Mouse (Mus musculus) ES-Bruce4 (cell line): ENCODE data around the gene Dmwd. TPM values are rescaled to one million over a fixed set of nuclear protein-coding genes. Genes with fewer than 3 reads are reported as not detected.

Experiments used
- H3K27ac ChIP-seq: 2 replicates; pipeline ENCODE4 v1.5.1; 2012; ENCODE audit warnings: low read length, inconsistent platforms; ENCODE audit not compliant: insufficient read depth
- H3K27me3 ChIP-seq: 2 replicates; pipeline ENCODE4 v1.6.1; 2012; ENCODE audit warnings: mild to moderate bottlenecking, low read length, inconsistent platforms; ENCODE audit not compliant: control insufficient read depth, poor library complexity, insufficient read depth, severe bottlenecking
- H3K36me3 ChIP-seq: 2 replicates; pipeline ENCODE4 v1.6.1; 2012; ENCODE audit warnings: inconsistent platforms, mild to moderate bottlenecking, low read length, moderate library complexity; ENCODE audit not compliant: control insufficient read depth, poor library complexity, insufficient read depth, severe bottlenecking
- H3K4me1 ChIP-seq: one replicate; pipeline ENCODE4 v1.8.1; 2011; ENCODE audit warnings: low read length; ENCODE audit not compliant: control insufficient read depth, insufficient read depth
- H3K4me3 ChIP-seq: 2 replicates; pipeline ENCODE4 v1.5.1; 2011; ENCODE audit warnings: low read depth, mild to moderate bottlenecking, low read length
- H3K9ac ChIP-seq: 2 replicates; pipeline ENCODE4 v1.6.1; 2012; ENCODE audit warnings: low read depth, mild to moderate bottlenecking, inconsistent platforms; ENCODE audit not compliant: poor library complexity, severe bottlenecking
- H3K9me3 ChIP-seq: replicated peaks from 2 replicates; pipeline ENCODE4 v1.6.1; 2012; ENCODE audit warnings: mild to moderate bottlenecking, low read length, inconsistent platforms; ENCODE audit not compliant: control insufficient read depth, poor library complexity, insufficient read depth, severe bottlenecking
- CTCF ChIP-seq: IDR thresholded peaks from one replicate; pipeline ENCODE4 v1.8.1; 2011; ENCODE audit warnings: low read depth, low read length
- EP300 ChIP-seq: IDR thresholded peaks from 2 replicates; pipeline ENCODE4 v1.6.1; 2011; ENCODE audit warnings: low read depth, low read length; ENCODE audit not compliant: insufficient read depth
- POLR2A ChIP-seq: IDR thresholded peaks from one replicate; pipeline ENCODE4 v1.8.1; 2011; ENCODE audit warnings: low read length; ENCODE audit not compliant: insufficient read depth
- polyA plus RNA-seq: library from polyadenylated mRNA; stranded (reverse); fragments of >200 nt; gene quantifications from 2 replicates; pipeline ENCODE4 v1.2.4, GENCODE M21; 2011; ENCODE audit warnings: low read depth; ENCODE audit not compliant: missing spikeins, insufficient read depth, insufficient read length

Gene Dmwd
- polyA plus RNA-seq, 1 experiment, result 45.1 TPM

DNA sequence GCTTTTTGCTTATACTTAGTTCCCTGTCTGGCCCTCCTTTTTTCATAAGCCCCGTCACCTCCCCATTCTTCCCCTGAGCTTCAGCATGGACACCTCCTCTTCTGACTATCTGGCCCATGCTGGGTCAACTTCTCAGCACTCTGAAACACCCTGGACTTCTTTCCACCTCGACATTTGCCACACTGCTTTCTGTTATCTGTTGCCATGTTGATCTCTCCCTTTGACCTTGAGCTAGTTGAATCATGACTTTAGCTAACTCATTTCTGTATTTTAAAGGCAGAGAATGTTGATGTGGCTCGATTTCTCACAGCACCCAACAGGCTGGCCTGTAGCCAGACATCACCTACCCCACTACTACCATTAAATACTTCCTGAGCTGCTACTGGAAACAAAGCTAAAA is 31.4 kb downstream of the Dmwd start:
- Histone ChIP-seq H3K9ac (no peak overlapping the region), H3K4me3 (no peak overlapping the region), H3K36me3 (no peaks in the 10 kb centered on the region), H3K4me1 (no peaks in the 10 kb centered on the region), H3K27me3 (no peaks in the 10 kb centered on the region), H3K9me3 (no peaks in the 10 kb centered on the region), H3K27ac (no peak overlapping the region)
- TF ChIP-seq CTCF (no peak), POLR2A (no peak), EP300 (no peak)

DNA sequence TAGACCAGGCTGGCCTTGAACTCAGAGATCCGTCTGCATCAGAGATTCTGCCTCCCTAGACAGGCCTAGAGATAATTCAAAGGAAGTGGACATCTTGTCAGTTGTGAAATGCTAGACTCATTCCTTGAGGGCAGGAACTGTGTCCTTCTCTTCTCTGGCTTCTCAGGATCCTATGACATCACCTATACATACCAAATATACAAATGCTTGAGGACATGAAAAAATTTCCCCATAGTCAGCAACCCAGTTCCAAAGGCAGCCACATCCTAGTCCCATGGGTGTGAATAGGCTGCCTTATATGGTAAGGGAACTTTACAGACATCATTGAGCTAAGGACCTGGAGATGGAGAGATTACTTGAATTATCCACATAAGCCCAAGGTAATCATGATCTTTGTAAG is 33.5 kb downstream of the Dmwd start:
- H3K9ac ChIP-seq, result no peak overlapping the region
- H3K27ac ChIP-seq, result no peak overlapping the region
- H3K9me3 ChIP-seq, result no peaks in the 10 kb centered on the region
- no peaks in the 10 kb centered on the region for H3K36me3 ChIP-seq
- no peaks in the 10 kb centered on the region for H3K4me1 ChIP-seq
- no peak overlapping the region for H3K4me3 ChIP-seq
- no peak for TF ChIP-seq EP300
- TF ChIP-seq CTCF, result no peak
- no peak for TF ChIP-seq POLR2A
- no peaks in the 10 kb centered on the region for H3K27me3 ChIP-seq

DNA sequence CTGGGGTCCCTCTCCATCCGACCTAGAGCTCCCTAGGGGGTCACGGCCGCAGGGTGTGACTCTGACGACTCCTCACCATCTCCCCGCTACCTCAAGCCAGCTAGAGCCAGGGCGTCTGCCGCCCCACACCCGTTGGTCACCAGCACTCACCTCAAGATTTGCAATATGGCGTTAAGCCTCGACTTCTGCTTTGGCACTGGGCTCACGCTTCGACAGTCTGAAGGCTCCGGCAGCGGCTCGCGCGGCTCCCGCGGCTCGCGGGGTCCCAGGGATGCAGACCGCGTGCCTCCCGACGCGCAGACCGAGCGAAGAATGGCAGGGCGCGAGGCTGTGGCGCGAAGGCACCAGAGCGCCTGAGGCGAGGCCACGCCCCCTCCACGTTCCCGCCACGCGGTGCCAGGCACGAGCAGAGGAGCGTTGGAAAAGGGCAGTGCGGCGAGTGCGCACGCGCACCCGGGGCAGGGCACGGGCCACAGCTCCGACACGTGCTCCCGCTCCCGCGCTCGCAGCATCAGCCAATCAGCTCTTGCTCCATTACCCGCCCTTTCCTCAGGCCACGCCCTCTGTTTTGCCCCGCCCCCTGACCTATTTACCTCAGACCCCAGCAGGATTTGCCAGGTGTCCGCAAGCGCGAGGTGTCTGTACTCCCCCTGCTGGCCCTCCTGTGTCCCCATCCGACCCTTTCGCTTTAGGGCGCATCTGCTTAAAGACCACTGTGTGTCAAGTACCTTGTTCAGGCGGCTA is 42.2 kb downstream of the Dmwd start, which contains the start of gene Gm4969:
Gm4969 (minus strand) TSS at position 341 of the 744 bp plus-strand sequence.
- Histone ChIP-seq H3K9me3 (peaks cover 7% of the 10 kb centered on the region), H3K4me3 (no peak within 1 kb of the TSS), H3K27me3 (peaks cover 6% of the 10 kb centered on the region), H3K4me1 (no peaks in the 10 kb centered on the region), H3K9ac (no peak within 1 kb of the TSS), H3K27ac (no peak within 1 kb of the TSS), H3K36me3 (no peaks in the 10 kb centered on the region)
- TF ChIP-seq EP300 (peak; percentile 61; the same call in 1 of the 2 replicates), POLR2A (no peak), CTCF (peak; percentile 75)

DNA sequence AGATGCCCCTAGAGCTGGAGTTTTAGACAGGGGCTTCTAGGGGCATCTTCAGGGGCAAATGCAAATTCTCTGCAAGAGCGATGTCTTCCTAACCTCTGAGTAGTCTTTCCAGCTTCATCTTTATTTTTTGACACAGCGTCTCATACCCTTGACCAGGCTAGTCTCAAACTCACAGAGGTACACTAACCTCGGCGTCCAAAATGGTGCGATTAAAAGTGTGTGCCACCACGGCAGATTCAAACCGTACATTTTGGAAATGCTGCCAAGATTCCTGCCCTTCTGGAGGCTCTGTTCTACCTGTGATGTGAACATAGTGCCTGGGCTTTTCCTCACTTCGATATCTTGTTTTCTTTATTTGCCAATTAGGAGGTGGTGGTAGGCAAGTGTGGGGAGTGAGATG is 43.1 kb downstream of the Dmwd start:
- Histone ChIP-seq H3K27me3 (peaks cover 6% of the 10 kb centered on the region), H3K4me1 (no peaks in the 10 kb centered on the region), H3K4me3 (no peak overlapping the region), H3K36me3 (no peaks in the 10 kb centered on the region), H3K9ac (no peak overlapping the region), H3K9me3 (peaks cover 7% of the 10 kb centered on the region), H3K27ac (no peak overlapping the region)
- no peak for TF ChIP-seq EP300
- TF ChIP-seq CTCF, result no peak
- no peak for TF ChIP-seq POLR2A

DNA sequence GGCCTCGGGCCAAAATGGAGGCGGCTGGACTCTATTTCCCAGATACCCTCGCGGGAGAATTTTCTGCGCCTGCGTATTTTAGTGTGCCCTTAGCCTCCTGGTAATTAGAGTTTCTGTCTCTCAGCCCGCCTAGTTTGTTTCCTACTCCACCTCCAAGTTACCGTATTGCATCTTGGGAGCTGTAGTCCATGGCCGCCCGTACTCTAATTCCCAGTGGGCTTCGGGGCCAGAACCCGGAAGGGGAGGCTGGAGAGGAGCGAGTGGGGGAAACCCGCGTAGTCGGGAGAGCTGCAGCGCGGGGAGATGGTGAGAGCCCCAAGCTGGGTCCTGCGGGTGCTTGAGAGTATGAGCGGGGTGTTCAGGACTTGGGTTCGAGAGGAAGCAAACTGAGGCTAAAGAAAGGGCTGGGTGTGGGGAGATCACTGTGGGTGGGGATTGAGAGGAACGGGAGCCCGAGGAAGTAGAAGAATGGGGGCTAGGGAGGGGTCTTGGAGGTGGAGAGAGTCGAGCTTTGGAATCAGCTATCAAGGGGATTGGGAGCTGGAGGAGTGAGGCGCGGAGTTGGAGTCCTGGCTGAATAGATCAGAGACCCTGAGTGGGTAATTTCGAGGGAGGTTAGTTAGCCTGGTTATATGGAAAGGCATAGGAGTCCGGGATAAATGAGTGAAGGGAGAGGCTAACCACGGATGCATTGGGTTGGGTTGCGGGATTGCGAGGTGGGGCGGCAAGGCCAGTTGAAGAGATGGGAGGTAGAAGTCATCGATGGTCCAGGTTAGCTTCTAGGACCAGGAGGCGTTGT is 43.8 kb downstream of the Dmwd start, which contains the start of gene Fbxo46:
Fbxo46 (plus strand) TSS at position 229 of the 799 bp plus-strand sequence.
- no peak within 1 kb of the TSS for H3K27ac ChIP-seq
- H3K36me3 ChIP-seq, result no peaks in the 10 kb centered on the region
- H3K27me3 ChIP-seq, result peaks cover 6% of the 10 kb centered on the region
- peak within 1 kb of the TSS; percentile 85 for H3K9ac ChIP-seq
- TF ChIP-seq CTCF, result no peak
- TF ChIP-seq EP300, result no peak
- TF ChIP-seq POLR2A, result peak; percentile 66
- H3K4me3 ChIP-seq, result peak within 1 kb of the TSS; percentile 91
- peaks cover 7% of the 10 kb centered on the region for H3K9me3 ChIP-seq
- H3K4me1 ChIP-seq, result no peaks in the 10 kb centered on the region

DNA sequence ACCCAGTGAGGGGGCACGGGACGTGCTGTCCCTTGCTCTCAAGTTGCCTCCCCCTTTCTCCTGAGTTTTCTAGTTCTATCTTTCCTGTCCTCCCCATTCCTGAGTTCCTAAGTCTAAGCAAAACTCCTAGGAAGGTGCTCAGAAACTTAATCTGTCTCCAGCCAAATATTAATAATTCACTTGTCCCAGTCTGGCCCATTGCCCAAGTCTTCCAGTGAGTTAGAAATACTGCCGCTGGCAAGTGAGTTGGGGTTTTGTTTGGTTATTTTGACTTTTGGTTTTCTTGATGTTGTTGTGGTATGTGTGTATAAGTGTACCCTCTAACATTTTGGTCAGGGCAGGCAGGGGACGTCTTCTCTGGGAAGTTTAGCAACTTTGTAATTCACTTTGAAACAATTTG is 45.7 kb downstream of the Dmwd start:
- no peak overlapping the region for H3K4me3 ChIP-seq

More for the DNA sequence above, 45.7 kb downstream of the Dmwd start:
- Histone ChIP-seq H3K9ac (no peak overlapping the region), H3K27ac (no peak overlapping the region), H3K36me3 (no peaks in the 10 kb centered on the region), H3K27me3 (peaks cover 6% of the 10 kb centered on the region), H3K4me1 (no peaks in the 10 kb centered on the region), H3K9me3 (peaks cover 7% of the 10 kb centered on the region)
- no peak for TF ChIP-seq CTCF
- no peak for TF ChIP-seq EP300
- TF ChIP-seq POLR2A, result no peak
